Mouse (Mus musculus) brain, adult 10 weeks (tissue): ENCODE data around the gene Cdk20. TPM values are rescaled to one million over a fixed set of nuclear protein-coding genes. Genes with fewer than 3 reads are reported as not detected.

Experiments used
- polyA plus RNA-seq: library from polyadenylated mRNA; stranded (reverse); fragments of 350-450 nt; fragmentation: Illumina TruSeq; extraction: RNeasy Lipid Tissue Mini Kit (QIAGEN cat#74804); gene quantifications from one replicate; pipeline ENCODE4 v1.2.3, GENCODE M21; 2015; ENCODE audit warnings: low read depth, low replicate concordance

The Cdk20 gene
- 10.1 TPM for polyA plus RNA-seq

DNA sequence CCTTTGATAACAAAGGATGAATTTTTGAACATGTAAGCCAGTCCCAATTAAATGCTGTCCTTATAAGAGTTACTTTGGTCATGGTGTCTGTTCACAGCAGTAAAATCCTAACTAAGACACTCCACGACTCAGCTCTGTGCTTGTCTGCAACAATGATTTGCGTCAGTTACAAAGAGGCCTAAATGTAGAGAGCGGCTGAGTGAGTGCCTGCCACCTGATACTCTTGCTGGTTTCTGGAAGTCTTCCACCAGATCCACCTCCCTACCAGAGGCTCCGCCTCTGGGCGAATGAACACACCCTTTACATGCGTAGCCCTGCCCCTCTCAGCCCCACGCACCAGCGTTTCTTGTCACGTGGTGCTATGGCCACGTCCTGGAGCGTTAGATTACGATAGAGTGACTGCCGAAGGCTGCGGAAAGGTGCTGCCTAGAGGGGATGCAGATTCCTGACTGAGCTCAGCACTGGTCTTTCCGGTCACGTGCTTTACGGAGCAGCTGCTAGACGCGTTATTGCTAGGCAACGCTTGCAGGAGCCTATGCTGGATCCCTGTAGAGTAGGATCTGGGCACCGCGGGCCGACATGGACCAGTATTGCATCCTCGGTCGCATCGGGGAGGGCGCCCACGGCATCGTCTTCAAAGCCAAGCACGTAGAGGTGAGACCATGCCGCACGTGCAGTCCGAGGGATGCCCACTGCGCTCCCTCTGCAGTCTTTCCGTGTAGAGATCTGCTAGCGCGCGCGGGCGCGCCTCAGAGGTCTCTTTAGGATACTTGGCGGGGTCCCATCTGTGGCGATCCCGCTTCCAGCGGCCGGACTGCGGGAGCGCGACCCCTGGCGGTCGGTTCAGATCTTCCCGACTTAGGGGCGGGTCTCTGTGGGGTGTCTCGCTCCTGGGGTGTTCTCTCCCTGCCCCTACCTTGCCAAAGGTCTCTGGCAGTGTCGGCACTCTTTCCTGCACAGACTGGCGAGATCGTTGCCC is at the start of gene Cdk20:
Gene Cdk20 (plus strand): TSS at position 298 of the 979 bp plus-strand sequence.

Other genes starting within 250 kb of the Cdk20 start
- gene Cdc14b, start 157.0 kb upstream of the Cdk20 start, polyA plus RNA-seq: 6.6 TPM
- gene Aaed1, start 119.6 kb upstream of the Cdk20 start, polyA plus RNA-seq: 19.2 TPM
- 156 TPM for gene Ctsl, start 61.4 kb upstream of the Cdk20 start, polyA plus RNA-seq
- not detected for gene Fam240b, start 65.5 kb downstream of the Cdk20 start, polyA plus RNA-seq